Mouse (Mus musculus) kidney, adult 8-10 months (tissue): ENCODE results near the gene Omg.

ENCODE experiments used
- DNase-seq, 2 experiments: peaks; one replicate each; pipeline ENCODE4 v3.0.0; 2022

Omg gene

DNA sequence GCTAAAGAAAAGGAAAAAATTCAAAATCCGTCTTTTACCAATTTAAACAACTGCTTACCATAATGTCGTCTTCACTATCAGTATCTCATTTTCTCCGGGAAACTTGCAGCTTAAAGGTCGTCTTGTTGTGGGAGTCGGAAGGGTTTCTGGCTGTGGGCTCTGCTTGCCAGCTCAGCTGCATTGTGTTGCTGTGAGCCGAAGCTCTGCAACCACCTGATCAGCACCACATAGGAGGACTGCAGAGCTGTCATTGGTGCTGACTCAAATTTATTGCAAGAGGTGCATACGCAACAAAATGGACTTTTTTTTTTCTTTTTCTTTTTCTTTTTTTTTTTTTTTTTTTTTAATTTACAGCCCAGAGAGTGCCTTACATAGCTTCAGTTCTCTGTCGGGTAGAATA lies at the start of gene Omg:
TSS of gene Omg (minus strand) at position 240 of the 400 bp plus-strand sequence.
- no peak for DNase-seq

DNA sequence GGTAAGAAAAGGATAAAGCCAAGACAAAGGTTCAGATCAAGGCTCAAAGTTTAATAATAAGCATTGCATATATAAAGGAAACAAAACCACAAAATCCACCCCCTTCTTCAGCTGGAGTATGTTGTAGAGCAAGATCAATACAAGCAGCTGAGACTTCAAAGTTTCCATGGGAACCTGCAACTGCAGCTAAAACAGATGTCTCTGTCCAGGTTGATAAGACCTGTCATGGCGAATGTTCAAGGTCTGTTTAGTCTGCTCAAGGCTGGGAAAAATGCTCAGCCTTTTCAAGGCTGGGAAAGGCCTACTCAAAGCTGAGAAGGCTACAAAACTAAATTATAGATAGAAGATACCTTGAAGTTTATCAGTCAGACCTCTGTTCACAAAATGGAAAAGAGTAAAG lies 48.7 kb upstream of the Omg start:
- DNase-seq, result no peak

DNA sequence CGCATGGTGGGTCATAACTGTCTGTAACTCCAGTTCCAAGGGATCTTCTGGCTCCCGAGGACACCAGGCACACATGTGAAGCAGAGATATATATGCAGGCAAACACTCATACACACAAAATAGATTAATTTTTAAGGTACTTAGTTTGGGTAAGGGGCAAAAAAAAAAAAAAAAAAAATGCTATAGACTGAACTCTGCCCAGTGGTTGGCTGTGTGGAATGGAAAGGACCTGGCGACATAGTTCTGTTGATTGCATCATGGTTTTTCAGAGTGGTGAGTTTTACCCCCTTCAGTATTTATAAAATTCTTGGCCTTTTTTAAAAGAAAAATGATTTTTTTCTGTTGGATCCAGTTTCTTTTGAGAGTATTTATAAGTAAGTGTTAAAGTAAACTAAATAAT lies 32.4 kb upstream of the Omg start:
- DNase-seq, result no peak

DNA sequence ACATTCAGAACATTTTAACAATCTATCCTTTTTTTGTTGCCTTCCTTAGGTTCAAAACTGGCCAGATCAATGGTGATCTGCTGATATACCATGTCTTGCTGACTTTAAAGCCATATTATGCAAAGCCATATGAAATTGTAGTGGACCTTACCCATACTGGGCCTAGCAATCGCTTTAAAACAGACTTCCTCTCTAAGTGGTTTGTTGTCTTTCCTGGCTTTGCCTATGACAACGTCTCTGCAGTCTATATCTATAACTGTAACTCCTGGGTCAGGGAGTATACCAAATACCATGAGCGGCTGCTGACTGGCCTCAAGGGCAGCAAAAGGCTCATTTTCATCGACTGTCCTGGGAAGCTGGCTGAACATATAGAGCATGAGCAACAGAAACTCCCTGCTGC lies 31.7 kb upstream of the Omg start:
- DNase-seq, result no peak

DNA sequence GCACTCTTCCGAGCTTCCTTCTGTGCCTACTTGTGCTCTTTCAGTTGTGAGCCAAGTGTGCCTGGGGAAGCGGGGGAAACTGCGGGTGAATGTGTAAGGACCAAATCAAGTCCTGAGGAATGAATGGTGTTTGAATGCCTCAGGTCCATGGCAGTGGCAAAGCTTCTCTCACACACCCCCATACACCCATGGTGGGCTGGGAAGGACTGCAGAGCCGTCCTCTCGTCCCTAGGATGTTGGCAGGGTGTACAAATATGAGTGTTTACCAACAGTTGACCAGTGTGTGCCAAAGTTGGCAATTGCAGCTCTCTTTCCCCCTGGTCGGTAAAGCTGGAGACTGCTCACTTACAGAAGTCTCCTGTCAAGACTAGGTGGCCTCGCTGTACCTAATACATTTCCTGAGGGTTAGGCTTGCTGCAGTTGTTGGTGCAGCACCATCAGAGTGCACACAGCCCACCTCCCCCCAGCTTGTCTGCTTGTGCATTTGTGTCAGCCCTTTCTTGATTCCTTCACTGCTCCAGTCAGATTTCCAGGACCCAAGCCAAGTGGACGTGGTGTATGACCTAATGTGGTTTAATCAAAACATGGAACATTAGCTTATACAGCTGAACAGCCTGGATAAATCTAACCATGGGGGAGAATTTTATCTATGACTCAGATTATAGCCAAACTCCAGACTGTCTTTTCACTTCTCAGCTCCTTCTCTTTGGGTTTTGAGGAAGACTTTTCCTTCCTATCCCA lies 30.2 kb upstream of the Omg start:
- peak in 1 of 2 experiments; percentile 17 for DNase-seq

DNA sequence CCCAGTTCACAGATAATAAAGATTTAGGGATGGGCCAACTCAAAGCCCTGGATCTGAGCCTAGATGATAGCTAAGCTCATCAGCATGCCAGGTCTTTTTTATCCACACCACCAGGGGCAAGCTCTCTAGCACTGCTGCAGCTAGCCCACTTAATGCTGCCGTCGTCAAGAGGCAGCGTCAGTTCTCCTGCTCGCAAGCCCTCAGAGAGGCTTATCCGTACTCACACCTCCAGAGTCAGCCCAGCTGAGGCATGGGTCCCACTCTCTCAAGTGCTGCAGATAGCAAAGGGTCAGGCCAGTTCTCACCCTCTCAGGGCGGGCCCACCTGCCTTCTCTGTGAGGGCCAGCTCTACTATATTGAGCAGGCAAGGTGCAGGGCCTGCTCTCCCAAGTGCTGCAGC lies 29.4 kb upstream of the Omg start:
- no peak for DNase-seq

DNA sequence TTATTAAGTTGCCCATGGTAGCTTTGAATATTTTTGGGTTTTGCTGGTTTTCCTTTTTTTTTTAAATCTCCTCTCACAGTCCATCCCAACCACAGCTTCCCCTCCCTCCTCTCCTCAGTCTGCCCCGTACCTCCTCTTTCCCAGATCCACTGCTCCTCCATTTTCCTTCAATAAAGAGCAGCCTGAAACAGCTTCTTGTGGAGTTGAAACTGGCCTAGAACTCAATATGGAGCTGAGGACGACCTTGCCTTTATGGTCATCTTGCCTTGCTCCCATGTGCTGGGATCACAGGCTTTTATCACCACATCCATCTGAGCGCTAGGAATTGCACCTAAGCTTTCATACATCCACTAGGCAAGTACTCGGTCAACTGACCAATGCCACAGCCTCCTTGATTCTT lies 27.6 kb upstream of the Omg start:
- DNase-seq, result no peak

DNA sequence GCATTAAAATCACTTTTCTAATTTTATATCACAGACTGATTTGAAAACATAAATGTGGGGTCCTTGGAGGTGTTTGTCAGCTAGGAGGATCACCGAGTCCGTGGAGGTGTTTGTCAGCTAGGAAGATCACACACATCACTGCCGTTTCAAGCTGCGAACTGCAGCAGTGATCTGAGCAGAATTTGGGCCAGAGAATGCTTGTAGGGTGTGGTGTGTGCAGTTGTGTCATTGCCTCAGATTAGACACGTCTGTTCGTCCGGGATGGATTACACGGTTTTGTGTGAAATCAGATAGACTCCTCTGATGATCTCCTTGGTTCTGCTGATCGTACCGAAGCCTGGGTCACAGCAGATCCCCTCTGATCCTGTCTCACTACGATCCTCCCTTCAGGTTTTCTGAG lies 26.9 kb upstream of the Omg start:
- no peak for DNase-seq

DNA sequence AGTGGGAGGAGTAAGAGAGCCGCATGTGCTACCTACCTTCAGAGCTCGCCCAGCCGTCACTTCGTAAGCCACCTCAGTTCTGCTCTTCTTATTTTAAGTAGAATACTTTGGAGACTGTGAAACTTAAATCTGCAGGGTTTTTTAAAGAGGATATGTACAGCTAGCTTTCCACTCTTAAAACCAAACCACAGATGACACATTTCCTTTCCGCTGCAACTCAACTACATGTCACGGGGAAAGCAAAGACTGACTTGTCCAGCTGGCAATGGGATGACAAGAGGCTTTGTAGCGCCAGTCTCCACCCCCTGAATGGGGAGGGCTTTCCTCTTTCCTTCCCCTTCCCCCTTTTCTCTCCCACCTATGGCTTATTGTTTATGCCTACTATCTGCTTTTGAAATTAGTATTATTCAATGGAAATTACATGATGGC lies 26.5 kb upstream of the Omg start, which contains the start of the genes Evi2 and Evi2a:
TSS of gene Evi2 (minus strand) at position 257 of the 429 bp plus-strand sequence.
TSS of gene Evi2a (minus strand) at position 277 of the 429 bp plus-strand sequence.
- DNase-seq, result no peak

DNA sequence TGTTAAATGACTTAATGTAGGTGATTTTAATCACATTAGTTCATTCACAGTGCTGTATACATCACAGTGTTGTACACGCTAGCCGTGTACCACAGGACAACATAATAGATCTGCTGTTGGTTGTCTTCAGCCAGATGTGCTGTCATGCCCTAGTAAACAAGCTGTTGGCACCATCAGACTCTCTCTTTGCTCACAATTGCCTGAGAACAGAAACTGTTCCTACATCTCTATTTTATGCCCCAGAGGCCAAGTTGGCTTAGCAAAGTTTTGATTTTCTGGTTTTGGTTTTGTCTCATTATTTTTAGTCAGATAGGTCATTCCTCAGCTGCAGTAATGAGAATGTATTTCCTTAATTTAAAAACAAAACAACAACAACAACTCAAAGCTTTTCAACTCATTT lies 25.9 kb upstream of the Omg start:
- DNase-seq, result no peak

DNA sequence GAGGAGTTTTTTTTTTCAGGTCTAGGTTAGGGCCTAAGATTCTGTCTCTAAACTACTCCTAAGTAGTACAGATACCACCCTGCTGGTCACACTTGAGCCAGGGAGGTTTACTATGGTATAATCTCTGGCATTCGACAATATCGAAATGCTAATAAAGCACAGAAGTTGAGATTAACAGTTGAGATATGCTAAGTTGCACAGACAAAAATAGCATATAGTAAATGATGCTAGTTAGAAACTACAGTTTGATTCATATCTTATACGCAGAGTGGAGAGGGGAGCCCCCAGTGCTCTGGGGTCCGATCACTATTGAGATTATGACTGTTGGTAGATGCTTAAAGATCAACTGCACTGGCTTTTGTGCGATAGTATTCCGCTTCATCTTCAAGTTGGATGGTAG lies 25.3 kb upstream of the Omg start:
- no peak for DNase-seq

DNA sequence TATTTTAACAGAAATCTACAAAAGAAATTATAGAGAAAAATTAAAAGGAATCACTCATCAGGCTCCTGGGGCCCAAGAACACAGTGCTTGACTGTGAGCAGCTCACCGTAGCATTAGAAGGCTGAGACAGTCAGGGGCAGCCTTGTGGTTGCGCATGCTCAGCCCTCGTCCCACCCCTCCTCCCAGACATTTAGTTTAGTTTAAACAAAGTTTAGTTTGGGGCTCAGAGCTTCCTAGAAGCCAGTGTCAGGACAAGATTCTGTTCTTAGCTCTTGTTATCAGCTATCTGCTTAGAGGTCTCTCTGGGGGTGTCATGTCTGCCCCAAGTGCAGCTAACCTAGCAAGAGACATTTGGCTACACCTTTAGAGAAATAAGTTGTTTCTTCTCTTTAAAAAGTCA lies 24.7 kb upstream of the Omg start:
- no peak for DNase-seq

DNA sequence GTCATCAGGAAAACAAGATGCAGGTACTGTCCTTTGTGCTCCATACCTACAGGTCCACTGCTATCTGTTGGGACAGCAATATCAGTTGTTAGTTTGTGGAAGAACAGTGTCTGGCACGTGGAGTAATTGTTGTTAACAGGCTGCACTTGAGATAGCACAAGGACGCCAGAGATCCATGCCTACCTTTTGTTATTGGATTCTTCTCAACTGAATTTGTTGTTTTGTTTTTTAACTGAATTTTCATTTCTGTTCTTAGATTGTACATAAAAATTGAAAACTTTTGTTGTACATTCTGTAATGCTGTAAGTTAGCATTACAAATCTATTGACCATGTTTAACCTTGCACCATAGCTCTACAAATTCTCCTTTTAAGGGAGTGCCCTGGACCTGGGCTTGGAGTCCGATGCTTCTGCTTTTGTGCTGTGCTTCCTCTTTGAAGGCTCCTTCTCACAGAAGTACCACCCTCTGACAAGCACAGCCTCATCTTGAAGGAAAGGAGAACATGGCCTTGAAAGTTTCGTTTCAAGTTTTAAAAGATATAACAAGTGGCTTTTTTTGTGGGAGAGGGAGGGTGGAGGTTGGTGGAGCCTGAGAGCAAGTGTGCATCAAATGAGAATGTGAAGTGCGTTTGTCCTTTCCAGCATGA lies 24.0 kb upstream of the Omg start:
- DNase-seq, result no peak

DNA sequence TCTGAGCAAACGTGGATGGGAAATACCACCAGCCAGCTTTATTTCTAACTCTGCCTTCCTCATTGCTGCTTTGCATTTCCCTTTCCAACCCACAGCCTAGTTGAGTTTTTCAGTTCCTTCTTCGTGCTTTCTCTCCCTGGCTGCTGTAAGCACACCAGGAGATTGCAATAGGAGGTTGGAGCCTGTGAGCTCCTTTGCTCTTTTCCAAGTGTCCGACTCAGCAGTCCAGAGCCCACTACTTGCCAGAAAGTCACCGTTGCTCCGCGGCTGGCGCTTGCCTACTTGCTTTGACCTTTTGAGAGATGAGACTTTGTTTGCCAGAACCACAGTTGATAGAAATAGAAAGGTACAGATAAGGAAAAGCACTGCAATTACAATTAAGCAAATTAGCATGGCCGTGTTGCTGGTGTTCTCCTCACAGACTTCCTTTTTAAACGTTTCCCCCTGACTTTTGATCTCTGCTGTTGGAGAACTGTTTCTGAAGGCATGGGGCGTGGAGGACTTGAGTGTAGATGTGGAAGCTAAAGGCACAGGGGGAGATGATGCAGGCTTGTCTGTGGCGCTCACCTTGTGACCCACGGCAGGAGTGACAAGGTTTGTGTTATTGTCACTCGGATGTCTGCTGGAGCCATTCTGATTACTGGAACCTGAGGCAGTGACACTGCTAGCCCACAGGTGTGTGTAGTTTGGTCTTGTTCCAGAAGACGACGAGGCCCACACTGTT lies 23.3 kb upstream of the Omg start:
- DNase-seq, result peak; percentile 25 to 46

DNA sequence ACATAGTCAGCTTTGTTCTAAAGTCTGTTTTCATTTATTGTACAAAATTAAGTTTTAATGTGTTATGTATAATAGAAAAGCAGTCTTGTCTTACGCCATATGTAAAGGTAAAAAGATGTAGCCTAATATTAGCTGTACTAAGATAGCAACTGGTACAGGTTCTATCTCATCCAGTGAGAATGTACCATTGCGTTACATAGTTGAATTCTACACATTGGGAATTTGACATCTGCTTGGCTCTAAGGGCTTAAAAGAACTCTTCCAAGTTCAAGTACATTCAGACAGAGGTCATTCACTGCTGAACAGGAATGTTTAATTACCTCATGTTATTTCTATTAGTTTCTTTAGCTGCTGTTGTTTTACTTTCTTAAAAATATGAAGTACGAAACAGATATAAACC lies 22.7 kb upstream of the Omg start:
- DNase-seq, result no peak

DNA sequence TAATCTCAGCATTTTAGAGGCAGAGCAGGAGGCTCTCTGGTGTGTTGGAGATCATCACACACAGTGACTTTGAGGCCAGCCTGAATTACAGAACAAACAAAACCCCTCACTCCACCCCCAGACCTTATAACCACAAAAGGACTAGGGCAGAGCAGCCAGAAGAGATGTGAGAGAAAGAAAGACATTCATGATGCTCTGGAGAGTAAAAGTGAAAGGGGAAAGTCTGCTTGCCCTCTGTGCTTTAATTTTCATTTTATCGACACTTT lies 20.4 kb upstream of the Omg start:
- DNase-seq, result no peak

DNA sequence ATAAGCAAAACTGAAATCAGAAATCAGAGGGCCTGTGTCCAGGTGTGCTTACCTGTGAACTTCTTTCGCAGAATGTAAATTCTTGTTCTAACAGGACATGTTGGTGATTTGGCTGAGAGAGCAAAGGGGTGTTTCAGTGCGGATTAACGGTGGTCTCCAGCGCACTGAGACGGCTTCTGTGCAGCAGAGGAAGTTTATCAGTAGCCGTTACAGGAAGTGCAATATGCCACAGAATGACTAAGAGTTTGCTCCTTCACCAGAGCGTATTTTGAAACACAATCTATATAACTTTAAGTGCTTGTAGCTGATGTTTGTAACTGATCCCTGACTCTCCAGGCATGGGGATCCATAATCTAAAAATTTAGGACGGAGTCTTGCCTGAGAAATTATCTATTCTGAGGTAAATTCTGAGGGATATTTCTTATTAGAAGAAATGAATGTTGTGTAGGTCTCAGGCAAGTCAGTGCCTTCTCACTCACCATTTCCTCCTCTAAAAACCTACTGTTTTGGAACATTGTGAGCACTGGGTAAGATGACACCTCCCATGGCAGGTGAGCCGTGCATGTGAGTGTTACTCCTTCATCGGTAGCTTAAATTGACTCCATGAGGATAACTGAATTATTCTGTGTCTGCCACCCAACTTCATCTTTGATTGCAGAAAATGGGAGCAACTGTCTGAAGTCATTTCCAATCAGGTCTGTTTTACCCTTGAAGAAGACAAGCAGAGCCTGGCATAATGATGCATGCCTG lies 19.9 kb upstream of the Omg start, which contains the start of gene Evi2b:
TSS of gene Evi2b (minus strand) at position 203 of the 750 bp plus-strand sequence.
- no peak for DNase-seq

DNA sequence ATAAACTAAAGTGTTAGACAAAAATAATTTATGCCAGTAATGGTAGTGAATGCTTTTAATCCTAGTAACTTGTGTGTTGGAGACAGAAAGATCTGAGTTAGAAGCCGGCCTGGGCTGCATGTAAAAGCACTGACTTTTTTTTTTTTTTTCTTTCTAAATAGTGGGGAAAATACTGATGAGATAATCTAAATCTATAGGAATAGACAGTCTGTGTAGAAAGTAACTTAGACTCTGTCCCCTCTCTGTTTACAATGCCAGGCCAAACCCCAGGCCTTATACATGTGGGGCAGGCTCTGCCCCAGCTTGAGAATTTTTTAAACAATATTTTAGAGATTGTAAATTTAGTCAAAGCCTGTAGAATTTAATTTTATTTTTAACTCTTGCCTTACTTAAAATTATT lies 19.1 kb upstream of the Omg start:
- DNase-seq, result no peak

DNA sequence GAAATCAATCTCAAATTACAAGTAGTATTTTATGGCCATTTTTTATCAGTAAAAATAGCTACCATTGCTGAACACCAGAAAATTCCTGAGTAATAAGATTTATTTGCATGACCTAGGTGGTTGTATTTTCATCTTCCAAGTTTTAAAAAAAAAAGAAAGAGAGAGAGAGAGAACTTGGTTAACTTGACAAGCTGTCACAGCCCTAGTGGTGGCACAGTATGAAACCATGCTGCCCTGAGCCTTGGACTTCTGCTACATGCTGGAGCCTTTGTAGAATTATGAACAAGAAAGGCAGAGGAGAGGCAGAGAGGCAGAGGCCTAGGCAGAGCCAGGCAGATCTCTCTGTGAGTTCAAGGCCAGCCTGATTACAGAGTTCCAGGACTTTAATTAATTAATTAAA lies 18.0 kb upstream of the Omg start:
- DNase-seq, result no peak

DNA sequence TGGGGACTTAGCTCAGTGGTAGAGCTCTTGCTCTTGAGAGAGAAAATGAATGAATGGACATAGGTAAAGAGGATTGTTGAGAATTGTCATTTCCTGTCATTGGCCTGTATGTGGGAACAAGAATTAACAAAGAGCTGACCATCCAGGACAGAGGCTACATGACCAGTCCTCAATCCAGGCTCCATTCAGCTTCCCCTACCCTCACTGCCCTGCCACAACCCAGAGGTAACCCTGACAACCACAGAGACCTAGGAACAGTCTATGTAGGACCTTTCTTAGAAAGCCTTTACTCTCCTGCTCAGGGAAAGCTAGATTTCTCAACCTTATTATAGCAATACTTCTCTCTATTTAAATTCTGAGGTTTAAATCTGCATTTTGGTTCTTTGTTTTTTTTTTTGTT lies 16.9 kb upstream of the Omg start:
- no peak for DNase-seq

DNA sequence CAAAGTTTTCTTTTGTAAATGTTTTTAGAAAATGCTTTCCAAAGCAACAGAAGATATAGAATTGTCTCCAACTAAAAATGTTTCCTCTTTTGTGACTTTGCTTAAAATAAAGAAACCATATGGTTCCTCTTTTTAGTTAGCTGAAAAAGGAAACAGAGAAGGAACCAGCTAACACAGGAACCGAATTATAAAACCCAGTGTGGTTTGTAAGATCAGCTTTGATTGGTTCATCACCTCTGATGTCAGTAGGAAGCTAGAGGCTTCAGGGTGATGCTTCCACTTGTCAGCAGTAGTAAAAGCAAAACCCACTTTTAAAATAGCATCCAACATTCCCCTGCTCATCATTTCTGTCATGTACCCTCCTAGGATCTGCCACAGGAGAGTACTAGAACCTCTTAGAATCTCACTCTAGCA lies 16.0 kb upstream of the Omg start:
- no peak for DNase-seq

DNA sequence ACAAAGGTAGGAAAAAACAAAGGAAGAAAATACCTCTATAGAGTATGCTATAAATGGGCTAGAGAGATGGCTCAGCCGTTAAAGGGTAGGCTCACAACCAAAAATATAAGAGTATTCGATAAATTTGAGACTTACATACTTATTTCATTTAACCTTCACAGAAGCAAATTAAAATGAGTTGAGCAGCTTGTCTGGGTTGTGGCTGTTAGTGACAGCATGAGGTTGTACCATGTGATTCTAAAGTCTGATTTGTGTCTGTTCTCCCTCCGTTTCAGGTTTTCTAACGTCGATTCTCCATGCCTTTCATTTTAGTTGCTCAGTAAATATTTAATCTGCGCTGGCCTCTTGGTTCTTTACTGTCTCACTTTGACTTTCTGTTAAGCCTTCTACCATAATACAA lies 15.4 kb upstream of the Omg start:
- DNase-seq, result no peak

DNA sequence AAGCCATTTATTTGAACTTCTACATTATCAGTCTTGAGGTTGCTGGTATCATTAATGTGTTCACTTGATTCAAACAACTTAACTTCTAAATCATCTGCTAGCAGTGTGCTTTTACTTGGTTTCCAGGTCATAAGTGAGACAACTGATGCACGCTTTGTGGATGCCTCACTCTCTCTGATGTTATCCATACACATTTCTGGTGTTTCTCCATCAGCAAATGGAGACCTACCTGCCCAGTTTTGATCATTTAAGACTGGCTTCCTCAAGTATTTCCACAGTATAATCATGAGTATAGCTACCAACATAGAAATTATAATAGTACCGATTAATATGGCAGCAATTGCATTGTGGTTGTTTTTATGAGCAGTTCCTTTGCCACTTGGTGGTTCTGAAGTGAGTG lies 11.9 kb upstream of the Omg start:
- DNase-seq, result no peak

DNA sequence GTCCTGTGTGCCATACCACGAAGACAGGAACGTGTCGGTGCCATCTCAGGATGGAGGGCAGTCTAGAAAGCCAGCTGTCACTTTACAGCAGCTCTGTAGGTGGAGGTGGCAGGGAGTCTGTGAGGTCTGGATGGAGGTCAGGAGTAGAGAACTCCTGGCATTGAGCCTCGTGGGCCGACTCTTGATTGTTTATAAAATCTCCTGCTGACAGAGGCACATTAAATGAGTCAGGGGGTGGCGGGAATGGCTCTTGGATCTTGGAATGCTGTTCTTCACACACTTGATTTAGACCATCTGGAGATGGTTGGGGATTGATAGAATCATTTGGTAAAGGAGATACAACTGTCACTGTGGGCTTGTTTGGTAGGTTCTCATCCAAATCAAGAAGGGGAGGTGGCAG lies 11.4 kb upstream of the Omg start:
- no peak for DNase-seq
